Mouse (Mus musculus) cerebellum, adult 2 months (tissue): ENCODE data around the gene Dlst.

Source experiments
- CTCF ChIP-seq: fragments of 200-500 bp; IDR thresholded peaks from 2 replicates; pipeline ENCODE4 v1.5.1; 2011; ENCODE audit warnings: low read depth, mild to moderate bottlenecking, control low read depth, low read length, moderate library complexity, borderline replicate concordance; ENCODE audit not compliant: insufficient read depth
- POLR2A ChIP-seq: fragments of 200-500 bp; IDR thresholded peaks from 2 replicates; pipeline ENCODE4 v1.6.1; 2011; ENCODE audit warnings: low read length, control low read depth, borderline replicate concordance; ENCODE audit not compliant: insufficient read depth

- no peak for TF ChIP-seq POLR2A
- no peak for TF ChIP-seq CTCF
Measured at GRCm38 (mm10) chr12:85108643-85109042, 2.0 kb upstream of the Dlst start.
